Comparison of ENCODE assay signal across 9 mouse cellular contexts in genomic region chr11:108128593-108128992, GRCm38 (mm10).
DNase-seq lines count a peak whose midpoint lies in the region; ATAC-seq and TF ChIP-seq lines count a peak whose summit lies in the region.
"Had no signal": no experiment of that assay in that cellular context is flagged by ENCODE, and none has a peak within 500 bp of the region (broad histone marks: within the 10 kb centered on the region; RNA-seq: fewer than 3 reads in every experiment).

No protein-coding gene starts in this region.

- TF ChIP-seq EP300 in lung, postnatal 0 days (IDR thresholded peaks at IDR 0.05): no peak

- peak; percentile 34 for DNase-seq in forebrain, embryonic 10.5 days (ENCODE audit: extremely low spot score, low spot score)
- DNase-seq in cerebellum, adult 2 months: peak; percentile 35 to 40
- DNase-seq in gastrocnemius, postnatal 10 days: peak; percentile 63
- peak; percentile 72 for DNase-seq in kidney, postnatal 14 days
- DNase-seq in lung, postnatal 0 days (ENCODE audit: low spot score): peak; percentile 80
- peak; percentile 20 to 68 for DNase-seq in spleen, adult 18-20 months

- H3K4me1 ChIP-seq in forebrain, embryonic 10.5 days: peaks cover 3% of the 10 kb centered on the region
- peaks cover 2% of the 10 kb centered on the region for H3K4me1 ChIP-seq in forebrain, embryonic 12.5 days
- no peaks in the 10 kb centered on the region for H3K4me1 ChIP-seq in E14TG2a.4 (replicated peaks; ENCODE audit: low read depth, low read length)
- no peaks in the 10 kb centered on the region for H3K4me1 ChIP-seq in cerebellum, adult 2 months (ENCODE audit: control insufficient read depth, insufficient read depth, low read length)
- peaks cover 4% of the 10 kb centered on the region; the same call in 1 of the 2 replicates for H3K4me1 ChIP-seq in lung, postnatal 0 days (ENCODE audit: insufficient read depth, low read depth, low read length)

- WGBS in forebrain, embryonic 10.5 days: 43% methylated on average over 5 of the region's 5 CpGs
- WGBS in forebrain, embryonic 12.5 days: 29% methylated on average over 5 of the region's 5 CpGs
- 21% methylated on average over 5 of the region's 5 CpGs for WGBS in cerebellum, adult 2 months
- WGBS in lung, postnatal 0 days: 34% methylated on average over 5 of the region's 5 CpGs

- TF ChIP-seq POLR2A in cerebellum, adult 2 months (IDR thresholded peaks at IDR 0.05; ENCODE audit: borderline replicate concordance, insufficient read depth, low read length): no peak

- ATAC-seq in forebrain, embryonic 12.5 days (ENCODE audit: low FRiP score): no peak
- peak; percentile 57 for ATAC-seq in lung, postnatal 0 days

- no peak overlapping the region for H3K4me2 ChIP-seq in forebrain, embryonic 12.5 days
- H3K4me2 ChIP-seq in lung, postnatal 0 days (replicated peaks; ENCODE audit: low read depth, low read length): no peak overlapping the region

- no peaks in the 10 kb centered on the region for H3K9me3 ChIP-seq in forebrain, embryonic 10.5 days
- H3K9me3 ChIP-seq in forebrain, embryonic 12.5 days: no peaks in the 10 kb centered on the region
- no peaks in the 10 kb centered on the region for H3K9me3 ChIP-seq in E14TG2a.4 (ENCODE audit: low read length)
- no peaks in the 10 kb centered on the region for H3K9me3 ChIP-seq in lung, postnatal 0 days (ENCODE audit: low read length)

- no peaks in the 10 kb centered on the region for H3K27me3 ChIP-seq in forebrain, embryonic 10.5 days (ENCODE audit: poor library complexity, severe bottlenecking)
- no peaks in the 10 kb centered on the region for H3K27me3 ChIP-seq in forebrain, embryonic 12.5 days
- no peaks in the 10 kb centered on the region for H3K27me3 ChIP-seq in E14TG2a.4 (ENCODE audit: insufficient read depth, low read length)
- H3K27me3 ChIP-seq in cerebellum, adult 2 months (ENCODE audit: control insufficient read depth, insufficient read depth, low read length): no peaks in the 10 kb centered on the region
- H3K27me3 ChIP-seq in lung, postnatal 0 days (replicated peaks; ENCODE audit: insufficient read depth, low read length): no peaks in the 10 kb centered on the region

- no peak overlapping the region for H3K27ac ChIP-seq in forebrain, embryonic 10.5 days
- no peak overlapping the region for H3K27ac ChIP-seq in forebrain, embryonic 12.5 days
- H3K27ac ChIP-seq in cerebellum, adult 2 months (ENCODE audit: insufficient read depth, low read length): no peak overlapping the region
- H3K27ac ChIP-seq in lung, postnatal 0 days (ENCODE audit: low read length): no peak overlapping the region

- H3K4me3 ChIP-seq in forebrain, embryonic 10.5 days: no peak overlapping the region
- no peak overlapping the region for H3K4me3 ChIP-seq in forebrain, embryonic 12.5 days (replicated peaks)
- no peak overlapping the region for H3K4me3 ChIP-seq in E14TG2a.4 (replicated peaks; ENCODE audit: low read length)
- H3K4me3 ChIP-seq in cerebellum, adult 2 months (replicated peaks; ENCODE audit: insufficient read depth, low read depth, low read length): no peak overlapping the region
- no peak overlapping the region for H3K4me3 ChIP-seq in lung, postnatal 0 days (ENCODE audit: low read depth, low read length)

- H3K36me3 ChIP-seq in forebrain, embryonic 10.5 days (replicated peaks): no peaks in the 10 kb centered on the region
- no peaks in the 10 kb centered on the region for H3K36me3 ChIP-seq in forebrain, embryonic 12.5 days (replicated peaks)
- H3K36me3 ChIP-seq in E14TG2a.4 (ENCODE audit: insufficient read depth, low read length): no peaks in the 10 kb centered on the region
- H3K36me3 ChIP-seq in lung, postnatal 0 days (ENCODE audit: insufficient read depth, low read length): no peaks in the 10 kb centered on the region
- H3K36me3 ChIP-seq: G1E had no signal

- TF ChIP-seq CTCF in E14TG2a.4 (conservative IDR thresholded peaks at IDR 0.05; ENCODE audit: low read length): peak; percentile 32; the same call in 1 of the 2 replicates
- peak; percentile 58 for TF ChIP-seq CTCF in cerebellum, adult 2 months (IDR thresholded peaks at IDR 0.05; ENCODE audit: borderline replicate concordance, insufficient read depth, low read depth, low read length)
- peak; percentile 82 for TF ChIP-seq CTCF in lung, postnatal 0 days (IDR thresholded peaks at IDR 0.05)

- H3K9ac ChIP-seq in forebrain, embryonic 12.5 days: no peak overlapping the region
- H3K9ac ChIP-seq in lung, postnatal 0 days (replicated peaks; ENCODE audit: low read depth): no peak overlapping the region

Comparison
In these comparisons a context has a peak if more than half of its experiments do, and no peak if none do; other contexts are left out.
1. CTCF ChIP-seq: peak in every context shown above with its lines; median percentile 82 in lung, postnatal 0 days; 58 in cerebellum, adult 2 months; 32 in E14TG2a.4.